Mouse (Mus musculus) adrenal gland, adult 2 months (tissue): ENCODE measurements around the gene Cdh13. TPM values are rescaled to one million over a fixed set of nuclear protein-coding genes. Genes with fewer than 3 reads are reported as not detected.
A peak's percentile ranks its signal among the peaks of the same experiment; 100 is the strongest.

Source experiments
- DNase-seq: peaks from one replicate; pipeline ENCODE4 v3.0.0; 2021
- polyA plus RNA-seq: library from polyadenylated mRNA; depleted of rRNA; stranded (reverse); fragments of >200 nt; gene quantifications from 2 replicates; pipeline ENCODE4 v1.2.3, GENCODE M21; 2012
- total RNA-seq, 2 experiments: library from RNA; stranded (reverse); gene quantifications; 2 replicates each; pipeline ENCODE4 v1.2.3; 2021

Gene Cdh13
- total and polyA plus RNA-seq, 3 experiments: 5.3 to 8.7 (median 8.1) TPM

- DNase-seq: no peak
These were observed 980.2 kb downstream of the Cdh13 start for GRCm38 (mm10) chr8:119263750-119264149.

- DNase-seq: peak; percentile 7
These were observed 982.8 kb downstream of the Cdh13 start for GRCm38 (mm10) chr8:119266304-119266703.

- DNase-seq: no peak
These were observed 986.0 kb downstream of the Cdh13 start for GRCm38 (mm10) chr8:119269576-119269975.

- no peak for DNase-seq
These were observed 986.8 kb downstream of the Cdh13 start for GRCm38 (mm10) chr8:119270371-119270770.

GRCm38 (mm10) chr8:119272891-119273290 is 989.4 kb downstream of the Cdh13 start:
- no peak for DNase-seq

GRCm38 (mm10) chr8:119275442-119275841 is 991.9 kb downstream of the Cdh13 start:
- no peak for DNase-seq

GRCm38 (mm10) chr8:119277047-119277451 is 993.5 kb downstream of the Cdh13 start:
- no peak for DNase-seq

- peak; percentile 12 for DNase-seq
These were observed 998.2 kb downstream of the Cdh13 start for GRCm38 (mm10) chr8:119281761-119282160.

GRCm38 (mm10) chr8:119284516-119284915 is 1001.0 kb downstream of the Cdh13 start:
- DNase-seq: no peak

GRCm38 (mm10) chr8:119284920-119285319 is 1001.4 kb downstream of the Cdh13 start:
- peak; percentile 14 for DNase-seq

GRCm38 (mm10) chr8:119295477-119295876 is 1011.9 kb downstream of the Cdh13 start:
- no peak for DNase-seq

- peak; percentile 35 for DNase-seq
These were observed 1014.2 kb downstream of the Cdh13 start for GRCm38 (mm10) chr8:119297752-119298151.

- no peak for DNase-seq
These were observed 1016.8 kb downstream of the Cdh13 start for GRCm38 (mm10) chr8:119300335-119300734.

GRCm38 (mm10) chr8:119304196-119304595 is 1020.7 kb downstream of the Cdh13 start:
- peak; percentile 11 for DNase-seq

- DNase-seq: no peak
These were observed 1027.9 kb downstream of the Cdh13 start for GRCm38 (mm10) chr8:119311412-119311811.

GRCm38 (mm10) chr8:119323215-119323614 is 1039.7 kb downstream of the Cdh13 start:
- no peak for DNase-seq

GRCm38 (mm10) chr8:119339546-119339945 is 1056.0 kb downstream of the Cdh13 start:
- no peak for DNase-seq

GRCm38 (mm10) chr8:119343606-119344005 is 1060.1 kb downstream of the Cdh13 start:
- DNase-seq: no peak

GRCm38 (mm10) chr8:119344190-119344856 is 1060.8 kb downstream of the Cdh13 start, which contains the start of gene Hsbp1:
Gene Hsbp1 (plus strand): TSS chr8:119344488.
- peak; percentile 98 for DNase-seq

GRCm38 (mm10) chr8:119345029-119345682 is 1061.6 kb downstream of the Cdh13 start:
- no peak for DNase-seq

GRCm38 (mm10) chr8:119345683-119346075 is 1062.1 kb downstream of the Cdh13 start:
- DNase-seq: no peak

- DNase-seq: no peak
These were observed 1068.1 kb downstream of the Cdh13 start for GRCm38 (mm10) chr8:119351647-119352046.

GRCm38 (mm10) chr8:119352977-119353658 is 1069.6 kb downstream of the Cdh13 start:
- DNase-seq: no peak
